Mouse (Mus musculus) ovary, adult 18-20 months (tissue): ENCODE results near the gene Slamf9.

Experiments used
- DNase-seq: peaks from one replicate; pipeline ENCODE4 v3.0.0; 2022; ENCODE audit warnings: low spot score, mixed read lengths

Gene Slamf9

DNA sequence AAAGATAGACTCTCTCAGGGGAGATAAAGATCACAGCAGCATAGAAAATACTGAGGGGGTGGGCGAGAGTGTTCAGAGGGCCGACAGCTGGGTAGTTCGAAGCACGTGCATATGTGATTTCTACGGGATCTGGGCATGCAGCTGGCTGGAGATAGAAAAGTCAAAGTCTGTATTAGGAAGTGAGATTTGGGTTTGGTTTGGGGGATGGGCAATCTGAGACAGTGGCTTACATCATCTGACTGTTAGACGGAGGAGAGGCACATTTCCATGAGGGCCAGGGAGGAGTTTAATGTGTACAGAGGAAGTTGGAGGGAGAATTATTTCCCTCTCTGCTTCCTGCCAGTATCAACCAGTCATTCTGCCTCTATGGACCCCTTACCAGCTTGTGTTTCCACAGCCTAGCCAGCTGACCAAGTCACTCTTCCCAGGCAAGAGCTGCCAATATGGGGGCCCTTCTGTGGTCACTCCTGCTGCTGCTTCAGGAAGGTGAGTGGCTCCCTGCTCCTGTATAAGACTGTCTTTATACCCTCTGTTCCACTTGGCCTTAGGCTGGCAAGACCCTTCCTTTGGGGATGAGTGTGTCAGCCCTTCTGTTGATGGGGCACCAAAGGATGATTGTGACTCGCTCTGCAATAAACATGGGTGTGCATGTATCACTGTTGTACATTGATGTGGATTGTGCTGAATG, at the start of gene Slamf9:
Gene Slamf9, plus strand, starts transcription at position 305 of the 688 bp plus-strand sequence.
- no peak for DNase-seq

DNA sequence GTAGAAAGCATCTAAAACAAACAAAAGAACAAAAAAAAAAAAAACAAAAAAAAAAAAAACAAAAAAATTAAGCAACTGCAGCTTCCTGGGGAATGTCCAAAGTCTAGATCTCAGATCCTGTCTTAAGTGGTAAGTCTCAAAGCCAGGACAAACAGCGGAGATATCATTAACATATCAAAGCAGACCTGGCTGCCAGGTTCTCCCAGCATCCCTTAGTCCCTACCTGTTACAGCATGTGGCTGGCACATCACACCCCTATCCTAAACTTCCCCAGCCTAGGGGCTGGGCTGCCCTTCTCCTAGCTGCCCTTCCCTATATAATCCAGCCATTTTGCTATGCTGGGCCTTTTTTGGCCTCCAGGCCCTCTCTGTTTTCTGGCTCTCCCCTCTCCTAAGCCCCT, 48.7 kb upstream of the Slamf9 start:
- DNase-seq = no peak

DNA sequence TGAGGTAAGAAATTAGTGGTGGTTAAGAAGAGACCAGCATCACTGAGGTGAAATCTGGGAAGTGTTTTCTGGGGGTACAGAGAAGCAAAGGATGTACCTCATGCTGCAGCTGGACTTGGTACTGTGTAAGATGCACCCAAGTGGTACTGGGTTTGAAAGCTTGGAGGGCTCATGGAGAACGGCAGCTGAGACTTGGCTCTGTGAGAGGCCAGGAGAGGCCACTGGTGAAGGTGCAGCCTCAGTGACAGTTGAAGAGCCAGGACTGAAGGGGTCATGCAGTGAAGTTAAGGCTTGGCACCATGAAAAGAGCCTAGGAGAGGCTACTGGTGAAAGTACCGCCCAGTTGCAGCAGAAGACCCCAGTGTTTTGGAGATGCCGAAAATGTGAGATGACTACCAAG, 47.3 kb upstream of the Slamf9 start:
- DNase-seq = no peak

DNA sequence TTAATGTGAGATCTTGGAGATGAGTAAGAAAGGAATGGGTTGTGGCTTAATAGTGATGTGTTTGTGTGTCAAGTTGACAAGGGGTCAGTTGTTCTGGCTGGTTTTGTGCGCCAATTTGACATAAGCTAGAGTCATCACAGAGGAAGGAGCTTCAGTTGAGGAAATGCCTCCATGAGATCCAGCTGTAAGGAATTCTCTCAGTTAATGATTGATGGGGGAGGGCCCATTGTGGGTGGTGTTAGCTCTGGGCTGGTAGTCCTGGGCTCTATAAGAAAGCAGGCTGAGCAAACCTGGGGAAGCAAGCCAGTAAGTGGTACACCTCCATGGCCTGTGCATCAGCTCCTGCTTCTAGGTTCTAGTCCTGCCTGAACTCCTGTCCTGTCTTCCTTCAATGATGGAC, 46.5 kb upstream of the Slamf9 start:
- DNase-seq = no peak

DNA sequence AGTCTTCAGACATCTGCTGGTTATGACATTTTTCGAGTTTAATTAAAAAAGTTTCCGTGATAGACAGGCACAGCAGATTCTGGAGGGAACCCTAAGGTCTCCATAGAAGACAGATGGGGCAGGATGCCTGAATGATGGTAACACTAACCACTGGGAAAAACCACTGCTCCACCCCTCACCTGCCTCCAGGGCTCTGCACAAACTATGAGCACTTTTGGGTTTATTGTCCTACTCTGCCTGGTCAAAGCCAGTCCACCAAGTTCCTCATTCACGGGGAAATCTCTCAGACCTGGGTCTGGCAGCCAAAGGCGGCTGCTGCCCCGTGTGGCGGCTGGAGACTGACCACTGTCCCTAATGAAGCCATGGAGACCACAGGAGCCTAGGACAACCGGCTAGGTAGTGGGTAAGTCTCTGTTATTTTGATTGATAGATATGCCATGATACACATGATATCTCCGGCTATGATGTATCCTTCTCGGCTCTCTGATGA, 44.4 kb upstream of the Slamf9 start:
- DNase-seq = no peak

DNA sequence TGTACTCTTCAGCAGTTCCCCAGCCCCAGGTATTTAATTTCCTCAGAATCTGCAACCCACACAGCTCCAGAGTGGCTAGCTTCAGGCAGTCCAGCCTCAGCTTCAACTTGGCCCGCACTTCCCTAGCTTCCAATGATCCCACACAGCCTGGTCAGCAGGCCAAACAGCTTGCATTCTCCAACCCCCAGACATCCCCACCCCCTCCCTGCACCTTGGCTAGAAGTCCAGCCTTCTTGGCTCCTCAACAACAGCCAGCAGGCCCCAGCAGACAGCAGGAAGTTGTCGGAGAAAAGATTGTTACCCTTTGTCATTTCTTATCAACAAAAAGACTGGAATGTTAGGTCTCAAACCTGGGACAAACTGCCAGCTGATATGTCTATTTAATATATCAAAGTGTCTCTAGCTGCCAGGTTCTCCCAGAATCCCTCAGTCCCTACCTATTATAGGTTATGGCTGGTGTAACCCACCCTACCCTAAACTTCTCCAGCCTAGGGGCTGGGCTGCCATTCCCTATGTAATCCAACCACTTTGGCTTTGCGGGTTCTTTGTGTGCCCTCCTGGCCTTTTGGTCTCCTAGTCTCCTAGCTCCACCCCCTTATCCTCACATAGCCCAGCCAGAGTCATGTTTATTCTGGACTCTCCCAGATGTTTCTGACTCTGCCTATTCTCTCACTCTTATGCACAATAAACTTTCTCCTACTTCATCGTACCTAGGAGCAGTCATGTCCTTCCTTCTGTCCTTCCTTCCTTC, 43.1 kb upstream of the Slamf9 start:
- peak; percentile 32 for DNase-seq

DNA sequence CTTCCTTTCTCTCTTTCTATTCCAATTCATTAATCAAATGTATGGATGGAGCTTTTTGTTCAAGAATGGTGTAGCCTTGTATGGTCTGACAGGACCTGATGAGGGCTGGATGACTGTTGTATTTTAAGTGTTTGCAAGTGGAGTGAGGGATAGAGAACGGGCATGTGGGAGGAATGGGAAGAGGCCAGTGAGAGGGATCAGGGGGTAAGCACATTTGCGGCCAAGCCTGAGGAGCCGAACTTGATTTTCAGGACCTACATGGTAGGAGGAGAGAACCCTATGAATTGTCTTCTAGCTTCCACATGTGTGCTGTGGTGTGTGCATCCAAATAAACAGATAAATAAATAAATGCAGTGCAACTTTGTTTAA, 42.6 kb upstream of the Slamf9 start:
- DNase-seq = no peak

DNA sequence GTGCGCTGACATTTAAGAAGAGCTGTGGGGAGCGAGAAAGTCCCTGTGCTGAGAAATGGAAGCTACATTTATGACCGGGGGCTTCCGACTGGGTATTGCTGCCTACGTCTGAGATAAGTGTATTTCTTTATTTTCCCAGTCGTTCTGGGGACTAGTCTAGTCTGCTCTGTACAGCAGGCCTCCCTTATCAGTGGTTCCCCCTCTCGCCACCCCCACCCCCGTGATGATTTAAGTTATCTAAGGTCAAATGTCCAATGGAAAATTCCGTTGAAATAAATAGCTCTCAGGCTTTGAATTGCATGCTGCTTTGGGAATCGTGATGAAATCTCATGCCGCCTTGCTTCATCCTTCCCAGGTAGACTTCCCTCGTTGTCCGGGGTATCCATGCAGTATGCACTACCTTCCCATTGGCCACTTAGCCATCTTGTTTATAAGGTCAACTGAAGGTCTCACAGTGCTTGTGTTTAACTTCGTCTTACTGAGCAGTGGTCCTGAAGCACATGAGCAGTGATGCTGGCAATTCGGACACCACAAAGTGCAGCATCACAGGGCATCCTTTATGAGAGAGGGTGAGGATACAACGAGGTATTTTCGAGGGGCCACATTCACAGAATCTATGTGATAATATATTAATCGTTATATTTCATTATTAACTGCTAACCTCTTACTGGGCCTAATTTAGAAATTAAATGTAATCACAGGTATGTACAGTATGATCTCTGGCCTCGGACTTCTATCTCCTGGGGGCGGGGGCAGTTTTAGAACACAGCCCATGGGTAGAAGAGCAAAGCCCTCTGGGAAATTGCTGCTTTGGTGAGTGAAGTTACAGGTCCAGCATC, 41.9 kb upstream of the Slamf9 start:
- no peak for DNase-seq

DNA sequence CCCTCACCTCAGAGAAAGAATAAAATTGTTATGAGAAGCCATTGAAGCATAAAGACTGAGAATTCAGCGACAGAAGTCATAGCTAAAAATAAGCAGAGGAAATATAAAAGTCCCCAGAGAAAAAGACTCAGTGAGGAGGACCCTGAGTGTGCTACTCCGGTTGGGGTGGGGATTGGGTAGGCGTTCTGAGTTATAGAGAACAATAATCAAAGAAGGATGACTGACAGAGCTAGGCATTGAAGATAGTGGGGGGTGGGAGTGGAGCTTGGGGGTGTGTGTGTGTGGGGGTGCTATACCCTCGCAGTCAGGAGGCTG, 41.4 kb upstream of the Slamf9 start:
- DNase-seq = no peak

DNA sequence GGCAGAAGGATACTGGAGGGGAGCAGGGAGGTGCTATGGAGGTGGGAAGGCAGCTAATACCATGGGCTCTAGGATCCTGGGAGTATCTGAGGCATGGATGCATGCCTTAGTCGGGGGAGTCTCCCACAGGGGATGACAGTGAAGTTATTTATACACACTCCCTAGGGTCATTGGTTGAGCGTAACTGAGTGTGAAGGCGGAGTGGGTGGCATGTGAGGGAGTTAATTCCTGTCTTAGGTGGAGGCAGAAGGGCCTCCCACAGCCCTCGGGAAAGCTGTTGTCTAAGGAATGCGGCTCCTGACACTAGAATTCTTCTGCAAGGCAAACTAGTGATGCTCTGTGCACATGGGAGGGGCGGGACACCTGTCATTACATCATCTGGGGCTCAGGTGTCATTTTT, 38.4 kb upstream of the Slamf9 start:
- no peak for DNase-seq

DNA sequence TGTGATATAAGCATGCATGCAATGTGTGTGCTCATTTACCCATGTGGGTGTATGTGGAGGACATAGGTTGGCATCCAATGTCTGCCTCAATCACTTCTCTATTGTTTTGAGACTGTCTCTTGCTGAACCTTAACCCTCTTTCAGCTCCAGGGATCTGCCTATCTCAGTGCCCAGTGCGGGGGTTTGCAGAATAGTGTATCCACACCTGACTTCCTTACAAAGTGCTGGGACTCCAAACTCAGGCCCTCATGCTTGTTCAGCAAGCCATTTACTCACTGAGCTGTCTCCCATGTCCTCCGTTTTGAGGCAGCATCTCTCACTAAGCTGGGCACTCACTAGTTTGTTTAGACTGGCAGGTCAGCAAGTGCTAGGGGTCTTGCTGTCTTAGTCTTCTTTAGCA, 36.5 kb upstream of the Slamf9 start:
- DNase-seq = no peak

DNA sequence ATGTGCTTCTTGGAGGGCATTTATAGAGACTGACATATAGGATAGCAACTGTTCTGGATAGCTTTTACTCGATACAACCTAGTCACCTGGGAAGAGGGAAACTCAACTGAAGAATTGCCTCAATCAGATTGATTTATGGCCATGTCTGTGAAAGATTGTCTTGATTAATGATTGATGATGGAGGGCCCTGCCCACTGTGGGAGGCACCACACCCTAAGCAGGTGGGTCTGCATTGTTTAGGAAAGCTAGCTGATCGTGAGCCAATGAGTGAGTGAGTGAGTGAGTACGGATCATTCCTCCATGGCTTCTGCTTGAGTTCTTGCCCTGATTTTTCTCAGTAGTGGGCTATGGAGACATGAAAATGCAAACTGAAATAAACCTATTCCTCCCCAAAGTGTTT, 34.6 kb upstream of the Slamf9 start:
- no peak for DNase-seq

DNA sequence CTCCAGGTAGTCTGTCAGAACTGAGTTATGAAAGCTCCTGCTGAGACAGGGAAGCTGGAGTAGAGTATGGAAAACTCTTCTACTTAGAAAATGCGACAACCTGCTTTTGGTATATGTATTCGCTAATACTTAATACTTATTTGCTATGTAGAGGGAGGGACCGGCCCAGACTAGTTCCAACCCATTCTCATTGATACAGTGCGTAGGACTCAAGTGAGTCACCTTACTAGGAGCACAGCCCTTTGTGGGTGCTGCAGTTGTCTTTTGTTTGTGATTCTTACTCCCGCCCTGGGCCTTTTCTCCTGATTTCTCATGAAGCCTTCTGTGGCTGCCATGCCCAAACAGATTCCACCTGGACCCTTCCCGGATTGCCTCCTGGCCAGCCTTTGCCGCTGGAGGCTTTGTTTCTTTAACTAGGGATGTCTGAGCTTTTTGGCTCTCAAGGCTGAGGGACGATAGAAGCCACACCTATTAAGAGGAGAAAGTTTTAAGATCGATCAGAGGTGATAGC, 33.2 kb upstream of the Slamf9 start:
- no peak for DNase-seq

DNA sequence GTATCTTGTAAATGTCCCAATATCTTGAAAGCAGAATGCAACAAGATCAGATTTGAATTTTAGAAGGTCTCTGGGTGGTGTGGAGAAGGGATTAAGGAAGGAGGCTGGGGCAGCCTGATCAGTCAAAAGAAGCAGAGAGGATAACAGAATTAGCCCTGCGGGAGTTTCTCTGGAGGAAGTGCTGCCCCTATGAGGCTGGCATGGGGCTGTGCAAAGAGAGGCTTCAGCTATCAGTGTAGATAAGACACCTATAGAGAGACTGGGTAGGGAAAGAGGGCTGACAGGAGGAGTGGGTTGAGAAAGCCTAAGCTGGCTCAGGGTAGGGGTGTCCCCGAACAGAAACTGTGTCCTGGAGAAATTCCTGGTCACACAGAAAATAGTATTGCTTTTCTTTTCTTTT, 24.9 kb upstream of the Slamf9 start:
- no peak for DNase-seq

DNA sequence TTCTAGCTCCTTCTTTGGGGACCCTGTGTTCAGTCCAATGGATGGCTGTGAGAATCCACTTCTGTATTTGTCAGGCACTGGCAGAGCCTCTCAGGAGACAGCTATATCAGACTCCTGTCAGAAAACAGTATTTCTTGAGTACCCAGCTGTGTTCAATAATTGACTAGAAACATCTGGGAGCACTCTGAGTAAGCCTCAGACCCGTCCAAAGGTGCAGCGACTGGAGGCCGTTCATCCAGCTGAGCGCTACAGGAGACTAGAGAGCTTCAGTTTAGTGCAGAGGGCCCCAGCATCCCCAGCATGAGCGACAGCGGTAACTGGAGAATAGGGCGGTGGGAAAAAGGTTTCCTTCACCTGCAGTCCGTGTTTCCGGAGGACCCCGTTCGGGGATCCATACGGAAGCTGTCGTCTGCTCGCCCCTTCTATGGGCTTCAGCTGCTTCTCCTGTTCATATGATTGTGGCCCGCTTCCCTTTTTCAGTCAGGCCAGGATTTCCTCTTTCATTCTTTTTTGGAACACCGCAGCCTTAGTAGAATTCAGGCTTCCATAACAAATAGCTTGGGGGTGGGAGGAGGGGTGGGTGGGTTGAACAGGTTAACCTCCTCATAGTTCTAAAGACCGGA, 24.2 kb upstream of the Slamf9 start:
- no peak for DNase-seq

DNA sequence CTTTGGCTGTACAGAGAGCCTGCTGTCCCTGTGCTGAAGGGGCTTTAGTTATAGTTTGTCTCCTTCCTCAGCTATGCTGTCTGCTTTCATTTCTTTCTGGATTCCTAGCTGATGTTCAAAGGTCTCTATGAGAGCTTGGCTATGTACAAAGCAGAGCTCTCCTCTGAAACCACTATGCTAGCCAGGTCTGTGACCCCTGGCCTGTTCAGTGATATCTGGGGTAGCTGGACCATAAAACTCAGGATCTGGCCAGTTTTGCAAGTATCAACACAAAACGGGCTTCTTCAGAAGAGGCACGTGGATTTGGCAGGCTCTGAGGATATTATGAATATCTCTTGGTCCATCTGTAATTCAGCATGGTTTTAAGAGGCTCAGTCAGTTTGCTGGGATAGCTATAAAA, 22.2 kb upstream of the Slamf9 start:
- DNase-seq = no peak

DNA sequence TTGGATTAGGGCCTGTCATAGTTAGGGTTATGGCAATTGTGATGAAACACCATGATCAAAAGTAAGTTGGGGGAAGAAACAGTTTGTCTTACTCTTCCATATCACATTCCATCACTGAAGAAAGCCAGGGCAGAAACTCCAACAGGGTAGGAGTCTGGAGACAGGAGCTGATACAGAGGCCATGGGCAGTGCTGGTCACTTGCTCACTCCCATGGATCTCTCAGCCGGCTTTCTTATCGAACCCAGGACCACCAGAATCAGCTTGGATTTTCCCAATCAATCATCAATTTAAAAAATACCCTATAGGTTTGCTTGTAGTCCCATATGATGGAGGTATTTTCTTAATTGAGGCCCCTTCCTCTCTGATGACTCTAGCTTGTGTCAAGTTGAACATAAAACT, 21.3 kb upstream of the Slamf9 start:
- no peak for DNase-seq

DNA sequence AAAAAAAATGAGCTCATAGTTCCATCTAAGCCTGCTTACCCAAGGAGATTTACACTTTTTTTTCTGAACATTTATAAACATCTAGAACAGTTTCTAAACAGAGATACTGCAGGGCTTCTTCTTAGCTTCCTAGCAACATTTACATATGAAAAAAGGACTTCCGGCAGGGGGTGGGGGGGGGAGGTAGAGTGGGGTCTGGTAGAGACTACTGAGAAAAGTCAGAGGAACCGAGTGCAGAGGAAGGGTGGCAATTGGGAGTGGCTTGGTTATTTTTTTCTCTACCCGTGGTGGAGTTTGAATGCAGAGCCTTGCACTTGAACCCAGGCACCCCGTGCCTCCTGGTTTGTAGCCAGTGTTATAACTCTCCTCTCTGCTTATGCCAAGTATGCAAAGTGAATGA, 19.7 kb upstream of the Slamf9 start:
- DNase-seq = no peak

DNA sequence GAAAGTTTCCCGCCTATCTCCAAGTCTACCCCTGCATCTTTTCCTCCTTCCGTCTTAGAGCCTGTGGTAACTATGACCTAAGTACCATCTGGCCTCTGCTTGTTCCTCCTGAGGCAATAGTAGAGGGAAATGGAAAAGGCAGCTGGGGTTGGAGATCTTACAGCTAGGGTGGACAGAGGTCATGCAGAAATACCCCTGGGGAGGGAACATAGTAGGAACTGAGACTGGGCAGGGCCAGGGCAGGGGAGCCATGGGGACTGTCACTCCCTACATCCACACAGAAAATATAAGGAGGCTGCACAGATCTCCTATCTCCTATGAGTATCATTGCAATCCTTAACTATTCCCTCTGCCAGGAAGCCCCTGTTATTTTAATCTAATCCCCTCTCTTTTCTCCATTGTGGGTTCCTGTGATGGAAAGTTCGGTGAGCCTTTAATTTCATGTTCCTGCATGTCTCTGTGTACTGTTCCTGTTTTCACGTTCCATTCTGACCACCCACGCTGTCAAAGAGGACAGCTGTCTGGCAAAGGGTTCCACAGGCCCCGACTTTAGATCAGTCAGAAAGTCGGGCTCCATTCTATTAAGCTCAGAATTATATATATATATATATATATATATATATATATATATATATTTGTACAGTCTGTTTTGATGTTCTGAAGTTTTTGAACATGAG, 19.0 kb upstream of the Slamf9 start:
- no peak for DNase-seq

DNA sequence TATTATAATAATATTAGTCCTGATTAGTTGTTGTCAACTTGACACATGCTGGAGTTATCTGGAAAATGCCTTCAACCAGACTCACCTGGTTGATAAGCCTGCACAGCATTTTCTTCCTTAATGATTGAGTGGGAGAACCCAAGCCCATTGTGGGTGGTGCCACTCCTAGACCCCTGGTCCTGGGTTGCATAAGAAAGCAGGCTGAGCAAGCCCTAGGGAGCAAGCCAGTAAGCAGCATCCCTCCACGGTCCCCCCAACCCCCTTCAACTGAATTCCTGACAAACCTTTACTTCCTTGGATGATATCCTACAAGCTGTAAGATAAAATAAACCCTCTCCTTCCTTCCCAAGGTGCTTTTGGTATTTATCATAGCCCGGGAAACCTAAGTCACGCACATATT, 18.0 kb upstream of the Slamf9 start:
- DNase-seq = no peak

DNA sequence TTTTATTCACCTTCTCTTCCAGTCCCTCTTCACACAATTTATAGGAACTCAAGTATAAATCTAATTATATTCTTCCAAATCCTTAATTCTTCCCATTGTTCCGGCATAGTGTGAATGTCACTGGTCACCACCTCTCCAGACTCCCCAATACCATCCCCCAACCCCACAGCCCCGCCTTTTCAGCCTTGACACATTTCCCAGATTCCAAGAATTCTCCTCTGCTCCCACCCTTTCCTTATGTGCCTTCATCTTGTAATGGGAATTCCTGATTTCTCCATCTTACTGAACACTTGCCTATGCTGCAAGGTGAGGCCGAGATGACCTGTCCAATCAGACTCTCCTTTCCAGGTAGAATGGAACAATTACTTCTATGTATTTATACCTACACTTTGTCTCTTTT, 17.1 kb upstream of the Slamf9 start:
- DNase-seq = no peak

DNA sequence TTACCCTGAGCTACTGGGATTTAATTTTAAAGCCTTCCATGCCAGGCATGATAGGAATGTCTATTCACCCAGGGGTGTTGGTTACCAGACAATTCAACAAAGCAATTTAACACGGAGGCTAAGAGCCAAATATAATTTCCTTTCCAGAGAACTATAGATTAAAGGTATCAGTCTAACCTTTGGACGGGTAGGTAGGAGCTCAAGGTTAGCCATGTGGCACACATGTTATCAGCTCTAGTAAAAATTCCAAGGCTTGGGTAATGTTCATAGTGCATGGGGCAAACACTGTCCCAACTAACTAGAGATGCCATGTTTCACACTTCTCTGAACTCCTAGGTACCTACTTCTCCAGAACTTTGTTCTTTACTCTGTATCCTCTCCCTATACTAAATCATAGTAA, 13.6 kb upstream of the Slamf9 start:
- no peak for DNase-seq
